Mouse (Mus musculus) thymus, adult 2 months (tissue): ENCODE results near the gene Enpp6.

Source experiments
- CTCF ChIP-seq: fragments of 200-500 bp; IDR thresholded peaks from 2 replicates; pipeline ENCODE4 v1.5.1; 2012; ENCODE audit warnings: mild to moderate bottlenecking, control low read depth, low read length, moderate library complexity, borderline replicate concordance; ENCODE audit not compliant: control insufficient read depth, poor library complexity, insufficient read depth; ENCODE audit errors: extremely low read depth
- POLR2A ChIP-seq: fragments of 200-500 bp; IDR thresholded peaks from 2 replicates; pipeline ENCODE4 v1.6.1; 2012; ENCODE audit warnings: mild to moderate bottlenecking, low read length, control low read depth, moderate library complexity; ENCODE audit not compliant: control insufficient read depth, poor library complexity, insufficient read depth; ENCODE audit errors: extremely low read depth

DNA sequence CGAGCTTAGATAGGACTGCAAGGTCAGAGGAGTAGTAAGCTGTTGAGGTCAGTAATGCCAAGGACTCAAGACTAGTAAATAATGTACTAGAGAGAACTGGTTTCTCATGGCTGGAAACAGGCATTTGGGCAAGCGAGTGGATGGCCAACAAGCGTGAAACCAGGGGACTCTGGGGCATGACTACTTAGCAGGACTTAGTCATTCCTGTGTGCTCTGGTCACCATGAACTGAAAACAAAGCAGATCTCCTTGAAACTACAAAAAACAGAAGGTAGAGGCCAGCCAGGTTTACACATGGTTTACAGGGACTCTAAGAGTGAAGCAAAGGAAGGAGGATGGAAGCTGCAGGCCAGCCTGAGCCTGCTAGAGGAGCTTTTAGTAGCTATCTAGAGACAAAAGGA is 82.9 kb downstream of the Enpp6 start:
- TF ChIP-seq POLR2A (no peak), CTCF (no peak)
